Mouse (Mus musculus) intestine, embryonic 16.5 days (tissue): Measurements from ENCODE around the gene Rnf150. TPM values are rescaled to one million over a fixed set of nuclear protein-coding genes. Genes with fewer than 3 reads are reported as not detected.

Experiments used
- ATAC-seq: fragments of 200-750 bp; cut with Nextera tagmentation; 2 replicates; pipeline ENCODE4 v1.8.0; 2017; ENCODE audit warnings: moderate TSS enrichment, moderate library complexity
- H3K27ac ChIP-seq: fragments of 300-500 bp; sonication (generic); 2 replicates; pipeline ENCODE4 v1.5.1; 2014; ENCODE audit warnings: mild to moderate bottlenecking, low read length
- H3K27me3 ChIP-seq: fragments of 300-500 bp; sonication (generic); replicated peaks from 2 replicates; pipeline ENCODE4 v1.6.1; 2014; ENCODE audit warnings: low read length, control low read depth, mixed read lengths; ENCODE audit not compliant: control insufficient read depth, insufficient read depth
- H3K36me3 ChIP-seq: fragments of 300-500 bp; sonication (generic); 2 replicates; pipeline ENCODE4 v1.6.1; 2014; ENCODE audit warnings: low read length, control low read depth; ENCODE audit not compliant: control insufficient read depth, insufficient read depth
- H3K4me1 ChIP-seq: fragments of 300-500 bp; sonication (generic); 2 replicates; pipeline ENCODE4 v1.6.1; 2014; ENCODE audit warnings: low read length, control low read depth, mixed read lengths; ENCODE audit not compliant: control insufficient read depth, insufficient read depth
- H3K4me2 ChIP-seq: fragments of 300-500 bp; sonication (generic); 2 replicates; pipeline ENCODE4 v1.6.1; 2014; ENCODE audit warnings: low read depth, low read length, control low read depth
- H3K4me3 ChIP-seq: fragments of 300-500 bp; sonication (generic); 2 replicates; pipeline ENCODE4 v1.5.1; 2014; ENCODE audit warnings: mild to moderate bottlenecking, low read length
- H3K9ac ChIP-seq: fragments of 300-500 bp; sonication (generic); 2 replicates; pipeline ENCODE4 v1.6.1; 2014; ENCODE audit warnings: low read depth, low read length
- H3K9me3 ChIP-seq: fragments of 300-500 bp; sonication (generic); 2 replicates; pipeline ENCODE4 v1.6.1; 2016; ENCODE audit warnings: low read length, control low read depth; ENCODE audit not compliant: control insufficient read depth
- WGBS: fragments of 180-500 bp; shearing (Covaris S2); extraction: QIAGEN DNeasy Blood & Tissue Kit; methylation state at CpG from one replicate; pipeline ENCODE4 v1.1.7; 2014; 5-methylcytosine and 5-hydroxymethylcytosine counted together
- polyA plus RNA-seq: library from polyadenylated mRNA; unstranded; fragments of >200 nt; fragmentation: Nextera tagmentation; extraction: Ambion mirVana; gene quantifications from 2 replicates; pipeline ENCODE4 v1.2.1, GENCODE M21; 2015

Gene Rnf150
- polyA plus RNA-seq, 1 experiment from 2014 or later: 0.77 TPM

DNA sequence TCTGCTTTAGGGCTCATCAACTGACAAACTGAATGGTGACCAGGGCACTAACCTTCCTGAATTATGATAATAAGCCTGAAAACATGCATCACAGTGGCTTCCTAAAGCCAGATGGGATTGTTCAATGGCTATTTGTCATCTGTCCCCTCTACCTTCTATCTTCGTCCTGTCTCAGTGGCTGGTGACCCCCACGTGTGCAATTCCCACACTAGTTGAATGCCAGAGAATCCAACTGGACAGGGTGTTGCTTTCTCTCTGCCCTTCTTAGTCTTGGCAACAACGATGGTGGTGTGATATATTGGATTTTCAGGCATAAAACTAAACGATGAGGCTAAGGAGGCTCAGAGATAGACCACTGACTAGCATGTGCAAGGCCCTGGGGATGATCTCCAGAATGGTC lies 57.0 kb downstream of the Rnf150 start:
- Histone ChIP-seq H3K27me3 (no peaks in the 10 kb centered on the region), H3K9me3 (no peaks in the 10 kb centered on the region), H3K36me3 (no peaks in the 10 kb centered on the region), H3K4me1 (no peaks in the 10 kb centered on the region), H3K9ac (no peak overlapping the region), H3K27ac (no peak overlapping the region), H3K4me2 (no peak overlapping the region), H3K4me3 (no peak overlapping the region)
- no peak for ATAC-seq
- 63% methylated on average over 4 of the region's 4 CpGs for WGBS

DNA sequence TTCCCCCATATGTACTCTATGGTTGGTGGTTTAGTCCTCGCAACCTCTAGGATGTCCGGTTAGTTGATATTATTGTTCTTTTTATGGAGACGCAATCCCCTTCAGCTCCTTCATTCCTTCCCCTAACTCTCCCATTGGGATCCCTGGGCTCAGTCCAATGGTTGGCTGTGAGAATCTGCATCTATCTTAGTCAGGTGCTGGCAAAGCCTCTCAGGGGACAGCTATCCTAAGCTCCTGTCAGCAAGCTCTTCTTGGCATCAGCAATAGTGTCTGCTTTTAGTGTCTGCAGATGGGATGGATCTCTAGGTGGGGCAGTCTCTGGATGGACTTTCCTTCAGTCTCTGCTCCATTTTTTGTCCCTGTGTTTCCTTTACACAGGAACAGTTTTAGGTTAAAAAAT lies 62.1 kb downstream of the Rnf150 start:
- WGBS: 94% methylated on average over 3 of the region's 3 CpGs
- Histone ChIP-seq H3K27ac (no peak overlapping the region), H3K4me1 (no peaks in the 10 kb centered on the region)

DNA sequence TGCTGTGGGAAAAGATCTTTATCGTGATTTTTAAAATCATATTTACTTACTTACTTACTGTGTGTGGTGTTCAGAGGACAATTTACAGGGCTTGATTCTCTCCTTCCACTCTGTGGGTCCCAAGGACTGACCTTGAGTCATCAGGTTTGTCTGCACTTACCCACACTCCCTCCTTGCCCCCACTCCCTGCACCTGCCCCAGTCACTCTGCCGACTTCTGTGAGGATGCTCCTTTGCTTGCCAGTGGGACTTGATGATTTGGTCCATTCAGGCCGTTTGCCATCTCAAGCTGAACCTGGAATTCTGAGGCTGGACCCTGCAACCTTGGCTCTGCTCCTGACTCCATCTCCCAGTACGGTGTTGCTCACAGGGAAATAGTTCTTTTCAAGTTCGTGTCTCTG lies 63.4 kb downstream of the Rnf150 start:
- no peak overlapping the region for H3K27ac ChIP-seq
- no peaks in the 10 kb centered on the region for H3K27me3 ChIP-seq
- no peak overlapping the region for H3K9ac ChIP-seq
- no peak for ATAC-seq
- H3K9me3 ChIP-seq: no peaks in the 10 kb centered on the region
- WGBS: 83% methylated on average over 5 of the region's 5 CpGs
- no peak overlapping the region for H3K4me2 ChIP-seq
- H3K36me3 ChIP-seq: no peaks in the 10 kb centered on the region
- H3K4me1 ChIP-seq: no peaks in the 10 kb centered on the region
- H3K4me3 ChIP-seq: no peak overlapping the region

More for the DNA sequence above, 62.1 kb downstream of the Rnf150 start:
- no peaks in the 10 kb centered on the region for H3K36me3 ChIP-seq
- no peaks in the 10 kb centered on the region for H3K9me3 ChIP-seq
- no peaks in the 10 kb centered on the region for H3K27me3 ChIP-seq
- H3K4me2 ChIP-seq: no peak overlapping the region
- no peak for ATAC-seq
- H3K4me3 ChIP-seq: no peak overlapping the region
- no peak overlapping the region for H3K9ac ChIP-seq

DNA sequence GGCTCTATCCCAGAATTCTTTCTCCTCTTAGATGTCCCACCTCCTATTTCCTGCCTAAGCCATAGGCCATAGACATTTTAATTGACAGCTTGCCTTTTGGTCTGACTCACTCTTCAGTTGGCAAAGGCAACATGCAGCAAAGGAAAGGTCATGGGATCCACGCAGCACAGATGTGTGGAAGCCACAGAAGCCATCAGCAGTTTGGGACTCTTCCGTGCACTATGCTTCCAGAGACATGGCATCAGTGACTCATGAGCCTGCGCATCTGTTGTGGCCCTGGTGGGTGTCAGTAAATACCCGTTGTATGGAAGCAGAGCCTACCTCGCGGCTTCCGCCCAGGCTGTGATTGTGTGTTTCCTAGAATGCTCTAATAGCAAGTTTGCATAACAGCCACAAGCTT lies 68.4 kb downstream of the Rnf150 start:
- H3K4me3 ChIP-seq: no peak overlapping the region
- H3K36me3 ChIP-seq: no peaks in the 10 kb centered on the region
- no peak overlapping the region for H3K4me2 ChIP-seq
- H3K9ac ChIP-seq: no peak overlapping the region
- no peaks in the 10 kb centered on the region for H3K4me1 ChIP-seq
- ATAC-seq: no peak
- WGBS: 94% methylated on average over 7 of the region's 7 CpGs
- H3K9me3 ChIP-seq: no peaks in the 10 kb centered on the region
- no peaks in the 10 kb centered on the region for H3K27me3 ChIP-seq
- no peak overlapping the region for H3K27ac ChIP-seq

DNA sequence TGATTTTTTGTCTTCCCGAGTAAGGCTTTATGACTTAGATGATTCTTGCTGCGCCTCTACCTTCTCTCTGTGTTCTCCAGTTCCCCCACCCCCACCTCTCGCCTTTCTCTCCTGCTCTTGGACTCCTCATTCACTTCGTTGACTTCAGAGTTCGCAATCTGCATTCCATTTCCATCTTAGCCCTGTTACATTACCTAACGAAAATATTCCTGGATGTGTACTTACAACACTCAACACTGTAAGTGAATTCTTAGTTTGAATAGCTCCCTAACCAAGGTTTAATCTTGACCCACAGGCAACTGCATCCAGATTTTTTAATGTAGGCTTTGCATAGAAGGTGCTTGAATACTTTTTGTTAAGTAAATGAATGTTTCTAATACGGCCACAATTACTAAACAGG lies 73.0 kb downstream of the Rnf150 start:
- Histone ChIP-seq H3K27ac (no peak overlapping the region), H3K4me2 (no peak overlapping the region), H3K4me3 (no peak overlapping the region), H3K9me3 (no peaks in the 10 kb centered on the region), H3K36me3 (no peaks in the 10 kb centered on the region), H3K4me1 (peaks cover 18% of the 10 kb centered on the region), H3K27me3 (no peaks in the 10 kb centered on the region), H3K9ac (no peak overlapping the region)
- 83% methylated on average over 7 of the region's 7 CpGs for WGBS
- no peak for ATAC-seq

- 61% methylated on average over 4 of the region's 4 CpGs for WGBS
- H3K36me3 ChIP-seq: no peaks in the 10 kb centered on the region
- no peaks in the 10 kb centered on the region for H3K27me3 ChIP-seq
- H3K9me3 ChIP-seq: no peaks in the 10 kb centered on the region
- H3K4me3 ChIP-seq: no peak overlapping the region
- H3K27ac ChIP-seq: no peak overlapping the region
- no peak overlapping the region for H3K4me2 ChIP-seq
- peaks cover 18% of the 10 kb centered on the region for H3K4me1 ChIP-seq
- no peak for ATAC-seq
- H3K9ac ChIP-seq: no peak overlapping the region
Observed at GRCm38 (mm10) chr8:82936866-82937265, 73.7 kb downstream of the Rnf150 start.

GRCm38 (mm10) chr8:82939912-82940311 lies 76.8 kb downstream of the Rnf150 start:
- peaks cover 23% of the 10 kb centered on the region for H3K4me1 ChIP-seq
- H3K36me3 ChIP-seq: no peaks in the 10 kb centered on the region
- H3K27me3 ChIP-seq: no peaks in the 10 kb centered on the region
- no peak overlapping the region for H3K9ac ChIP-seq
- peak overlapping the region; percentile 26; the same call in 1 of the 2 replicates for H3K4me2 ChIP-seq
- peak overlapping the region; percentile 72 for H3K27ac ChIP-seq
- ATAC-seq: peak; percentile 91
- WGBS: 7% methylated on average over 6 of the region's 6 CpGs
- no peak overlapping the region for H3K4me3 ChIP-seq
- no peaks in the 10 kb centered on the region for H3K9me3 ChIP-seq

GRCm38 (mm10) chr8:82943223-82944006 lies 80.3 kb downstream of the Rnf150 start:
- Histone ChIP-seq H3K4me2 (no peak overlapping the region), H3K4me3 (no peak overlapping the region), H3K4me1 (peaks cover 17% of the 10 kb centered on the region), H3K27ac (peak overlapping the region; percentile 50), H3K9me3 (no peaks in the 10 kb centered on the region), H3K36me3 (no peaks in the 10 kb centered on the region), H3K9ac (no peak overlapping the region), H3K27me3 (no peaks in the 10 kb centered on the region)
- peak; percentile 46 for ATAC-seq
- 45% methylated on average over 6 of the region's 6 CpGs for WGBS

- Histone ChIP-seq H3K4me1 (peaks cover 5% of the 10 kb centered on the region; the same call in 1 of the 2 replicates), H3K9ac (no peak overlapping the region), H3K9me3 (no peaks in the 10 kb centered on the region), H3K4me3 (no peak overlapping the region), H3K27me3 (no peaks in the 10 kb centered on the region), H3K4me2 (no peak overlapping the region), H3K36me3 (no peaks in the 10 kb centered on the region), H3K27ac (no peak overlapping the region)
- no peak for ATAC-seq
- WGBS: 74% methylated on average over 3 of the region's 3 CpGs
Observed at GRCm38 (mm10) chr8:82945867-82946266, 82.7 kb downstream of the Rnf150 start.

- H3K36me3 ChIP-seq: no peaks in the 10 kb centered on the region
- H3K27me3 ChIP-seq: no peaks in the 10 kb centered on the region
- 66% methylated on average over 1 of the region's 1 CpGs for WGBS
- H3K9ac ChIP-seq: no peak overlapping the region
- H3K4me3 ChIP-seq: no peak overlapping the region
- H3K4me2 ChIP-seq: no peak overlapping the region
- no peak overlapping the region for H3K27ac ChIP-seq
- ATAC-seq: no peak
- H3K4me1 ChIP-seq: peaks cover 5% of the 10 kb centered on the region; the same call in 1 of the 2 replicates
- no peaks in the 10 kb centered on the region for H3K9me3 ChIP-seq
Observed at GRCm38 (mm10) chr8:82946658-82947057, 83.5 kb downstream of the Rnf150 start.
